Mouse (Mus musculus) heart, embryonic 16.5 days (tissue): ENCODE results near the gene Ccdc151. TPM values are rescaled to one million over a fixed set of nuclear protein-coding genes. Genes with fewer than 3 reads are reported as not detected.

Source experiments
- ATAC-seq: fragments of 200-750 bp; cut with Nextera tagmentation; replicated peaks from 2 replicates; pipeline ENCODE4 v1.8.0; 2017; ENCODE audit warnings: moderate number of reproducible peaks; ENCODE audit not compliant: insufficient read depth, low FRiP score; ENCODE audit errors: extremely low read depth
- H3K27ac ChIP-seq: fragments of 300-500 bp; sonication (generic); 2 replicates; pipeline ENCODE4 v1.5.1; 2014; ENCODE audit warnings: mild to moderate bottlenecking, low read length, control low read depth, moderate library complexity
- H3K27me3 ChIP-seq: fragments of 300-500 bp; sonication (generic); 2 replicates; pipeline ENCODE4 v1.6.1; 2014; ENCODE audit warnings: low read length, mixed read lengths; ENCODE audit not compliant: control insufficient read depth, insufficient read depth
- H3K36me3 ChIP-seq: fragments of 300-500 bp; sonication (generic); 2 replicates; pipeline ENCODE4 v1.6.1; 2014; ENCODE audit not compliant: control insufficient read depth, insufficient read depth
- H3K4me1 ChIP-seq: fragments of 300-500 bp; sonication (generic); 2 replicates; pipeline ENCODE4 v1.6.1; 2014; ENCODE audit warnings: low read length, mixed read lengths; ENCODE audit not compliant: control insufficient read depth, insufficient read depth
- H3K4me2 ChIP-seq: fragments of 300-500 bp; sonication (generic); 2 replicates; pipeline ENCODE4 v1.6.1; 2014; ENCODE audit warnings: low read depth, mild to moderate bottlenecking, control low read depth, low read length
- H3K4me3 ChIP-seq: fragments of 300-500 bp; sonication (generic); 2 replicates; pipeline ENCODE4 v1.5.1; 2014; ENCODE audit warnings: mild to moderate bottlenecking, control low read depth, low read length
- H3K9ac ChIP-seq: fragments of 300-500 bp; sonication (generic); 2 replicates; pipeline ENCODE4 v1.6.1; 2014; ENCODE audit warnings: low read length, control low read depth
- H3K9me3 ChIP-seq: fragments of 300-500 bp; sonication (generic); replicated peaks from 2 replicates; pipeline ENCODE4 v1.6.1; 2016; ENCODE audit warnings: low read length; ENCODE audit not compliant: control insufficient read depth
- WGBS: fragments of 180-500 bp; shearing (Covaris S2); extraction: QIAGEN DNeasy Blood & Tissue Kit; methylation state at CpG from one replicate; pipeline ENCODE4 v1.1.7; 2014; 5-methylcytosine and 5-hydroxymethylcytosine counted together
- polyA plus RNA-seq: library from polyadenylated mRNA; unstranded; fragments of >200 nt; fragmentation: Nextera tagmentation; extraction: Ambion mirVana; gene quantifications from 2 replicates; pipeline ENCODE4 v1.2.1, GENCODE M21; 2015

Gene Ccdc151
- 0.45 and 1.1 TPM in 2 replicates for polyA plus RNA-seq

- Histone ChIP-seq H3K27me3 (peaks cover 4% of the 10 kb centered on the region), H3K9me3 (no peaks in the 10 kb centered on the region), H3K4me3 (peak within 1 kb of the TSS; percentile 68), H3K36me3 (peaks cover 14% of the 10 kb centered on the region), H3K4me1 (peaks cover 12% of the 10 kb centered on the region), H3K4me2 (peak within 1 kb of the TSS; percentile 91), H3K9ac (peak within 1 kb of the TSS; percentile 73), H3K27ac (peak within 1 kb of the TSS; percentile 44)
- 6% methylated on average over 57 of the region's 57 CpGs for WGBS
- peak; percentile 99 for ATAC-seq
Observed at GRCm38 (mm10) chr9:22002194-22003162, at the start of gene Ccdc151, which contains the start of gene Prkcsh. Gene Ccdc151 (minus strand): TSS chr9:22002634. Gene Prkcsh (plus strand): TSS chr9:22002806.

DNA sequence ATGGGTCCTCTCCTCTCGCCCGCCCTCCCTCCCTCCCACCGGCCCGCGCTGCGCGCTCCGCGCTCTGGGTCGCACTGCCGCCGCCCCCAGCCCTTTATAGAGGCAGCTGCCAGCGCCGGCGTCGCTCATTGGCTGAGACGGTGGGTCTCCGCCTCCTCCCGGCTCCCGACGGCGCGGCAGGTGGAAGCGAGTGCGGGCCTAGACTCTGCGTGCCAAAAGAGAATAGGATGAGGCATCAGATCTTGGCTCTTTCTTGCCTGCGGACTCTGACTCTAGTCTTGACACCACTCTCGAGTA is 49.5 kb upstream of the Ccdc151 start, which contains the start of gene Elavl3:
TSS of gene Elavl3 (minus strand) at position 66 of the 297 bp plus-strand sequence.
- no peak within 1 kb of the TSS for H3K27ac ChIP-seq
- H3K9ac ChIP-seq = peak within 1 kb of the TSS; percentile 56
- H3K36me3 ChIP-seq = no peaks in the 10 kb centered on the region
- no peak for ATAC-seq
- H3K27me3 ChIP-seq = peaks cover 68% of the 10 kb centered on the region
- peaks cover 15% of the 10 kb centered on the region for H3K4me1 ChIP-seq
- H3K4me2 ChIP-seq = peak within 1 kb of the TSS; percentile 76
- H3K4me3 ChIP-seq = peak within 1 kb of the TSS; percentile 51
- H3K9me3 ChIP-seq = no peaks in the 10 kb centered on the region
- 2% methylated on average over 21 of the region's 28 CpGs for WGBS

DNA sequence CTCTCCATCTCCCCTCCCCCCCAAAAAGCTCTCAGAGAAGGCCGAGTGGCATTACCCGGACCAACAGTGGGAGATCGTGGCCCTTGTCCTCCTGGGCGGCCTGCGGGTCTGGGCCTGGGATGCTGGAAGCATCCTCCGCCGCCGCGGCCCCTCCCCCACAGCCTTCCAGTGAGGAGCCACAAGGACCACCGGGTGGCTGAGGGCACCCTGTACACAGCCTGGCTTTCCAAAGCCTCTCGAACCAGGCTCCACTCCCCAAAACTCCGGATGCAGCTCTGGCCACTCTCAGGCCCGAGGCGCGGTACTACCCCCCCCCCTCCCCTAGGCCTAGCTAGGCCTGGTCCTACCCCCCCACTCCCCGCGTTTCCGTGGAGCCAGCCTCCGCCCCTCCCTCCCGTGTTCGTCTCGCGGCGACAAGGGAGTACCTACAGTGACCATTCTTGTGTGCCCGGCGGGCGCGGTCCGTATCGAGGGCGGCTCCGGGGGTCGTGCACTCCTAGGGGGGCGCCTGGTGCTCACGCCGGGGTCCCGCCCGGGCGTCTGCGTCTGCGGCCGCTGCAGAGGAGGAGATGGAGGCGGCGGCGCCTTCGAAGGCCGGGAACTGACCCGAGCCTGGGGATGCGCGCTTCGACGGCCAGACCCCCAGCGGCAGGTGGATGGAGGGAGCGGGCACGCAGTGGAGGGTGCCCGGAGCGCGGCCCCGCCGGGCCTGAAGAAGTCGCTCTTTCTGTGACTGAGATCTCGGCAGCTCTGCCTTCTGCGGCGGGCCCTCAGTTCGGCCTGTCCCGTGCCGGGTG is 48.9 kb upstream of the Ccdc151 start:
- H3K27ac ChIP-seq = no peak overlapping the region
- H3K4me3 ChIP-seq = peak overlapping the region; percentile 51
- ATAC-seq = no peak
- H3K9me3 ChIP-seq = no peaks in the 10 kb centered on the region
- 2% methylated on average over 58 of the region's 67 CpGs for WGBS
- peaks cover 15% of the 10 kb centered on the region for H3K4me1 ChIP-seq
- H3K9ac ChIP-seq = no peak overlapping the region
- H3K36me3 ChIP-seq = no peaks in the 10 kb centered on the region
- H3K4me2 ChIP-seq = peak overlapping the region; percentile 76
- H3K27me3 ChIP-seq = peaks cover 68% of the 10 kb centered on the region

- 1% methylated on average over 41 of the region's 43 CpGs for WGBS
- Histone ChIP-seq H3K27ac (no peak overlapping the region), H3K9me3 (no peaks in the 10 kb centered on the region), H3K27me3 (peaks cover 67% of the 10 kb centered on the region), H3K36me3 (no peaks in the 10 kb centered on the region), H3K4me1 (peaks cover 15% of the 10 kb centered on the region), H3K9ac (peak overlapping the region; percentile 56), H3K4me3 (peak overlapping the region; percentile 51), H3K4me2 (peak overlapping the region; percentile 76)
- ATAC-seq = 0 out of 2 replicates have a peak, but pooled peaks have one; percentile 41
Observed at GRCm38 (mm10) chr9:22050351-22050889, 48.0 kb upstream of the Ccdc151 start.

- Histone ChIP-seq H3K4me3 (no peak overlapping the region), H3K27me3 (peaks cover 62% of the 10 kb centered on the region), H3K27ac (no peak overlapping the region), H3K36me3 (no peaks in the 10 kb centered on the region), H3K9ac (no peak overlapping the region), H3K4me1 (peaks cover 15% of the 10 kb centered on the region), H3K4me2 (no peak overlapping the region), H3K9me3 (no peaks in the 10 kb centered on the region)
- no peak for ATAC-seq
- 40% methylated on average over 4 of the region's 4 CpGs for WGBS
Observed at GRCm38 (mm10) chr9:22049721-22050270, 47.4 kb upstream of the Ccdc151 start.

DNA sequence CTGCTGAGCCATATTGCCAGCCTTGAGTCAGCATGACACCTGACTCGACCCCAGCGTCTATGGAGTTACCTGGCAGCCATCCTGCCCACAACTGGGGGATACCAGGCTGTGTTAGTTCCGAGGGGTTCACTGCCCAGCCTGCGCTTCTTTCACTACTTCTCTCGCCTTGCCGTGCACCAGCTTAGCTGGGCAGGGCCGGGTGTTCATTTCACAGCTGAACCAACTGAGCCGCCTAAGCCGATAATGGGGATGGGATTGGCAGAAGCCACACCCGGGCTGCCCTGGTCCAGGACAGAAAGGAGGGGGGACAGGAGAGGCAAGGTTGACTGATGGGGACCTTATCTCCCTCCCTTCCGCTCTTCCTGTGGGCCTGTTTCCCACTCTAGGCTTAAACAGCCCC is 46.9 kb upstream of the Ccdc151 start:
- H3K9me3 ChIP-seq = no peaks in the 10 kb centered on the region
- peaks cover 57% of the 10 kb centered on the region for H3K27me3 ChIP-seq
- WGBS = 66% methylated on average over 11 of the region's 11 CpGs
- H3K4me3 ChIP-seq = no peak overlapping the region
- no peaks in the 10 kb centered on the region for H3K36me3 ChIP-seq
- H3K4me1 ChIP-seq = peaks cover 11% of the 10 kb centered on the region
- no peak for ATAC-seq
- no peak overlapping the region for H3K9ac ChIP-seq
- no peak overlapping the region for H3K27ac ChIP-seq
- H3K4me2 ChIP-seq = no peak overlapping the region

GRCm38 (mm10) chr9:22047329-22047728 is 44.9 kb upstream of the Ccdc151 start:
- Histone ChIP-seq H3K4me1 (peaks cover 10% of the 10 kb centered on the region), H3K4me2 (no peak overlapping the region), H3K4me3 (no peak overlapping the region), H3K9ac (no peak overlapping the region), H3K36me3 (no peaks in the 10 kb centered on the region), H3K27ac (no peak overlapping the region), H3K9me3 (no peaks in the 10 kb centered on the region), H3K27me3 (peaks cover 38% of the 10 kb centered on the region)
- 47% methylated on average over 9 of the region's 9 CpGs for WGBS
- no peak for ATAC-seq

GRCm38 (mm10) chr9:22041832-22042231 is 39.4 kb upstream of the Ccdc151 start:
- WGBS = 52% methylated on average over 2 of the region's 2 CpGs

More at GRCm38 (mm10) chr9:22041832-22042231, 39.4 kb upstream of the Ccdc151 start:
- Histone ChIP-seq H3K9ac (no peak overlapping the region), H3K27ac (no peak overlapping the region), H3K4me2 (no peak overlapping the region), H3K36me3 (no peaks in the 10 kb centered on the region), H3K27me3 (no peaks in the 10 kb centered on the region; the same call in 1 of the 2 replicates), H3K4me1 (no peaks in the 10 kb centered on the region), H3K9me3 (0 out of 2 replicates have a peak, but pooled peaks cover 2% of the 10 kb centered on the region), H3K4me3 (no peak overlapping the region)
- ATAC-seq = no peak
